Comparison of ENCODE assay signal across 30 mouse cellular contexts in the genomic region with DNA sequence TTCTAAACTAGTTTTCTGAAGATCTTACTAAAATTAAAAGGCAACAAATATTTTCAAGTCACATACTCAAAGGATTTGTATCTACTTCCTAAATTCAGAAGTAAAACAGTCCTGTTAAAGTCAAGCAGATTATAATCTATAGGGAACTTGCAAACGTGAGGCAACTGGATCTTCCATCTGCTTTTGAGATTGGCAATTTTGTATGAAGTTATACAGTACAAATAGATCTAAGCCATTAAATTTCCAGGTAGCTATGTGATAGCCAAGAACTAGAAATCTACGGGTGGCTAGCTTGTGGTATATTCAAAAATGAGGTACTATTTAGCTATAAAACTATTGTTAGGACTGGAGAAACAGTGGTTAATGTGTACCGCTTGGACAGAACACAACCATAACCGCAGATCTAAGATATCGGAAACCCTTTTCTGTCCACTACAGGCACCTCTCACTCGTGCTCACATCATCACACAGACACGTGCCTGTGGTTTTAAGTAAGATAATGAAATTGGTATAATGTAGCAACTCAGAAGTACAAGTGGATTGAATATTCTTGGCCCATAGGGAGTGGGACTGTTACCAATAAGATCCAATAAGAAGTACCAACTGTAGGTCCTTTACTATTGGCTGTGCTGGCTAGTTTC. TPM values are rescaled to one million over a fixed set of nuclear protein-coding genes. Genes with fewer than 3 reads are reported as not detected.
DNase-seq lines count a peak whose midpoint lies in the region; ATAC-seq and TF ChIP-seq lines count a peak whose summit lies in the region.
"Had no signal": no experiment of that assay in that cellular context is flagged by ENCODE, and none has a peak within 500 bp of the region (broad histone marks: within the 10 kb centered on the region; RNA-seq: fewer than 3 reads in every experiment).

No protein-coding gene starts in this region.

- 0 out of 2 replicates have a peak overlapping the region, but pooled peaks have one; percentile 38 for H3K27ac ChIP-seq in liver, embryonic 11.5 days (ENCODE audit: low read depth, low read length)
- no peak overlapping the region for H3K27ac ChIP-seq in liver, postnatal 0 days (ENCODE audit: low read depth)
- H3K27ac ChIP-seq in embryonic fibroblast, embryonic 13.5 days (ENCODE audit: insufficient read depth, low read length): no peak overlapping the region
- H3K27ac ChIP-seq: embryonic facial prominence, embryonic 10.5 days; heart, embryonic 15.5 days; hindbrain, embryonic 15.5 days; left cerebral cortex, adult 2 months; macrophage; midbrain, embryonic 12.5 days had no signal

- no peak overlapping the region for H3K9ac ChIP-seq in liver, embryonic 11.5 days (ENCODE audit: low read depth, low read length)
- no peak overlapping the region for H3K9ac ChIP-seq in liver, postnatal 0 days (replicated peaks)
- H3K9ac ChIP-seq: forebrain, postnatal 0 days; heart, embryonic 15.5 days; hindbrain, embryonic 15.5 days; midbrain, embryonic 12.5 days had no signal

- 53% methylated on average over 7 of the region's 7 CpGs for WGBS in liver, embryonic 11.5 days
- WGBS in liver, postnatal 0 days (ENCODE audit: insufficient replicate concordance): 54% methylated on average over 7 of the region's 7 CpGs

- H3K4me2 ChIP-seq in liver, embryonic 11.5 days: no peak overlapping the region
- no peak overlapping the region for H3K4me2 ChIP-seq in liver, postnatal 0 days (ENCODE audit: low read depth, low read length)
- H3K4me2 ChIP-seq: heart, embryonic 15.5 days; hindbrain, embryonic 15.5 days; midbrain, embryonic 12.5 days had no signal

- no peak for ATAC-seq in liver, embryonic 11.5 days (replicated peaks; ENCODE audit: low FRiP score)
- no peak for ATAC-seq in liver, postnatal 0 days
- ATAC-seq in G1E (ENCODE audit: extremely low read depth, insufficient number of reproducible peaks, low FRiP score, poor library complexity, severe bottlenecking): peak; percentile 61
- ATAC-seq in megakaryocyte-erythroid progenitor cell, adult 5-6 weeks (replicated peaks; ENCODE audit: low FRiP score, low TSS enrichment, poor library complexity, severe bottlenecking): peak; percentile 47
- ATAC-seq: forebrain, postnatal 0 days had no signal

- TF ChIP-seq POLR2A in embryonic fibroblast, embryonic 13.5 days (IDR thresholded peaks at IDR 0.05; ENCODE audit: low read depth, low read length): peak; percentile 34; the same call in 1 of the 2 replicates

- no peaks in the 10 kb centered on the region for H3K27me3 ChIP-seq in liver, embryonic 11.5 days (replicated peaks; ENCODE audit: control insufficient read depth, insufficient read depth, low read length)
- no peaks in the 10 kb centered on the region for H3K27me3 ChIP-seq in liver, postnatal 0 days (ENCODE audit: insufficient read depth, low read length)
- no peaks in the 10 kb centered on the region for H3K27me3 ChIP-seq in G1E (ENCODE audit: insufficient read depth, low read length)
- H3K27me3 ChIP-seq: heart, embryonic 15.5 days; hindbrain, embryonic 15.5 days; midbrain, embryonic 12.5 days had no signal

- intact Hi-C loops in heart, postnatal 10 days (cut with DNase I): no loop called here

- no peak overlapping the region for H3K4me3 ChIP-seq in liver, embryonic 11.5 days (ENCODE audit: low read depth, low read length)
- H3K4me3 ChIP-seq in liver, postnatal 0 days (ENCODE audit: low read depth, low read length): no peak overlapping the region
- no peak overlapping the region for H3K4me3 ChIP-seq in G1E (ENCODE audit: low read depth, low read length)
- no peak overlapping the region for H3K4me3 ChIP-seq in embryonic fibroblast, embryonic 13.5 days (ENCODE audit: insufficient read depth, low read length)
- H3K4me3 ChIP-seq: embryonic facial prominence, embryonic 10.5 days; heart, embryonic 15.5 days; hindbrain, embryonic 15.5 days; left cerebral cortex, adult 2 months; midbrain, embryonic 12.5 days had no signal

- no peaks in the 10 kb centered on the region for H3K9me3 ChIP-seq in liver, embryonic 11.5 days (ENCODE audit: control insufficient read depth, low read length)
- H3K9me3 ChIP-seq in liver, postnatal 0 days (ENCODE audit: low read length): no peaks in the 10 kb centered on the region
- H3K9me3 ChIP-seq in G1E (replicated peaks): no peaks in the 10 kb centered on the region
- H3K9me3 ChIP-seq: embryonic facial prominence, embryonic 10.5 days; heart, embryonic 15.5 days; hindbrain, embryonic 15.5 days; midbrain, embryonic 12.5 days had no signal

- H3K36me3 ChIP-seq in liver, embryonic 11.5 days (ENCODE audit: control insufficient read depth, insufficient read depth, low read length): peaks cover 21% of the 10 kb centered on the region
- peaks cover 24% of the 10 kb centered on the region for H3K36me3 ChIP-seq in liver, postnatal 0 days (replicated peaks; ENCODE audit: insufficient read depth, low read length)
- peaks cover 36% of the 10 kb centered on the region for H3K36me3 ChIP-seq in G1E (replicated peaks)

- DNase-seq in liver, embryonic 11.5 days (ENCODE audit: low spot score): no peak
- no peak for DNase-seq in liver, postnatal 0 days
- DNase-seq in G1E (ENCODE audit: low spot score): no peak
- no peak for DNase-seq in heart, postnatal 10 days
- DNase-seq in layer of hippocampus, postnatal 36 days: no peak
- DNase-seq in left cerebral cortex, adult 18-20 months (ENCODE audit: low spot score in 2 of 2): no peak
- DNase-seq: adrenal gland, adult 2 months; B cell, adult 2 months; cerebellum, adult 11-12 months; cerebellum, postnatal 25 days; forebrain, postnatal 0 days; gastrocnemius, postnatal 25 days; heart, postnatal 4 days; kidney, adult 11 months; kidney, postnatal 4 days; thymus, adult 18-20 months; thymus, postnatal 36 days had no signal

- no peak for TF ChIP-seq CTCF in liver, postnatal 0 days (IDR thresholded peaks at IDR 0.05; ENCODE audit: low read depth)
- no peak for TF ChIP-seq CTCF in G1E (IDR thresholded peaks at IDR 0.05; ENCODE audit: low read depth, low read length)
- no peak for TF ChIP-seq CTCF in embryonic fibroblast, embryonic 13.5 days (IDR thresholded peaks at IDR 0.05; ENCODE audit: borderline replicate concordance, insufficient read depth, low read length)

- TF ChIP-seq EP300 in liver, postnatal 0 days (IDR thresholded peaks at IDR 0.05; ENCODE audit: low read depth): no peak

- H3K4me1 ChIP-seq in liver, embryonic 11.5 days (replicated peaks; ENCODE audit: control insufficient read depth, insufficient read depth, low read length): peaks cover 4% of the 10 kb centered on the region
- H3K4me1 ChIP-seq in liver, postnatal 0 days (ENCODE audit: insufficient read depth): peaks cover 3% of the 10 kb centered on the region; the same call in 1 of the 2 replicates
- H3K4me1 ChIP-seq in G1E (ENCODE audit: insufficient read depth, low read depth, low read length): peaks cover 38% of the 10 kb centered on the region
- H3K4me1 ChIP-seq in embryonic fibroblast, embryonic 13.5 days (ENCODE audit: control insufficient read depth, insufficient read depth, low read length): no peaks in the 10 kb centered on the region

RNA-seq across cellular contexts. Expression of a gene that starts 3.5 kb away (rescaled TPM):
- polyA plus RNA-seq in liver, embryonic 11.5 days (2014; fragmentation: Nextera tagmentation; extraction: Ambion mirVana): 307 and 365 TPM in 2 replicates
- 176 and 192 TPM in 2 replicates for polyA plus RNA-seq in liver, postnatal 0 days (2015; fragmentation: Nextera tagmentation; extraction: Ambion mirVana)
- total RNA-seq in G1E (2014; fragmentation: Nextera tagmentation): 1,211 and 1,212 TPM in 2 replicates
- total RNA-seq in G1E (2017): 1,261 and 1,383 TPM in 2 replicates
- 1,781 and 2,693 TPM in 2 replicates for polyA plus RNA-seq in G1E (2012)
- 567 and 574 TPM in 2 replicates for polyA plus RNA-seq in embryonic fibroblast, embryonic 13.5 days (2011; ENCODE audit: insufficient read length, low read depth, missing spikeins)
- 3,965 and 4,066 TPM in 2 replicates for total RNA-seq in megakaryocyte-erythroid progenitor cell, adult 5-6 weeks (2014; fragmentation: Nextera tagmentation)
- 2,270 and 3,048 TPM in 2 replicates for total RNA-seq in megakaryocyte-erythroid progenitor cell, adult 5-6 weeks (2017)
- 100 to 1,000 TPM; 236 to 256 TPM for total RNA-seq in heart, postnatal 10 days (2021)
- 100 to 1,000 TPM; 235 to 236 TPM for total RNA-seq in layer of hippocampus, postnatal 36 days (2021)
- 100 to 1,000 TPM; 230 to 249 TPM for total RNA-seq in left cerebral cortex, adult 18-20 months (2021)

RNA-seq across cellular contexts. Expression of a gene that starts 21.1 kb away (rescaled TPM):
- not detected in 2 replicates for polyA plus RNA-seq in liver, embryonic 11.5 days (2014; fragmentation: Nextera tagmentation; extraction: Ambion mirVana)
- 0.14 TPM in 1 of 2 replicates, not detected in the other for polyA plus RNA-seq in liver, postnatal 0 days (2015; fragmentation: Nextera tagmentation; extraction: Ambion mirVana)
- total RNA-seq in G1E (2014; fragmentation: Nextera tagmentation): not detected in 2 replicates
- not detected in 2 replicates for total RNA-seq in G1E (2017)
- not detected in 2 replicates for polyA plus RNA-seq in G1E (2012)
- not detected in 2 replicates for polyA plus RNA-seq in embryonic fibroblast, embryonic 13.5 days (2011; ENCODE audit: insufficient read length, low read depth, missing spikeins)
- total RNA-seq in megakaryocyte-erythroid progenitor cell, adult 5-6 weeks (2014; fragmentation: Nextera tagmentation): not detected in 2 replicates
- total RNA-seq in megakaryocyte-erythroid progenitor cell, adult 5-6 weeks (2017): not detected in 2 replicates
- under 1 TPM; 0.35 to 0.41 TPM for total RNA-seq in heart, postnatal 10 days (2021)
- total RNA-seq in layer of hippocampus, postnatal 36 days (2021): 1 to 10 TPM; 1.9 to 2.0 TPM
- total RNA-seq in left cerebral cortex, adult 18-20 months (2021): 10 to 100 TPM; 23.8 to 26.8 TPM
- total RNA-seq: adrenal gland, adult 2 months; gastrocnemius, postnatal 25 days; liver, adult 2 months; neutrophil, adult 5-6 weeks had no signal
- polyA plus RNA-seq: adrenal gland, adult 2 months; kidney, embryonic 16.5 days; liver, adult 2 months; macrophage; midbrain, embryonic 12.5 days; small intestine, adult 2 months; stomach, embryonic 16.5 days had no signal

Comparison
In these comparisons a context has a peak if more than half of its experiments do, and no peak if none do; other contexts are left out.
1. ATAC-seq: peak in G1E (single experiment) and megakaryocyte-erythroid progenitor cell, adult 5-6 weeks (single experiment); none in liver, embryonic 11.5 days (single experiment) and liver, postnatal 0 days (single experiment).
2. RNA of a gene that starts 3.5 kb away (total RNA-seq): 2,270 to 4,066 TPM in megakaryocyte-erythroid progenitor cell, adult 5-6 weeks and 1,211 to 1,383 TPM in G1E; 236 to 256 TPM in heart, postnatal 10 days, 230 to 249 TPM in left cerebral cortex, adult 18-20 months and 235 to 236 TPM in layer of hippocampus, postnatal 36 days; every median in the first group is over 4 times any median in the second.
3. RNA of a gene that starts 21.1 kb away (total RNA-seq): 23.8 to 26.8 TPM in left cerebral cortex, adult 18-20 months; 1.9 to 2.0 TPM in layer of hippocampus, postnatal 36 days, 0.35 to 0.41 TPM in heart, postnatal 10 days, not detected in G1E and not detected in megakaryocyte-erythroid progenitor cell, adult 5-6 weeks; every median in the first group is over 4 times any median in the second.